Mouse (Mus musculus) lung, postnatal 0 days (tissue): Measurements from ENCODE around the gene Pstpip1.

Experiments used
- CTCF ChIP-seq: IDR thresholded peaks from 2 replicates; pipeline ENCODE4 v1.5.1; 2016; ENCODE audit warnings: antibody characterized with exemption, mild to moderate bottlenecking
- EP300 ChIP-seq: IDR thresholded peaks from 2 replicates; pipeline ENCODE4 v1.6.1; 2016; ENCODE audit warnings: antibody characterized with exemption, mild to moderate bottlenecking, control low read depth

DNA sequence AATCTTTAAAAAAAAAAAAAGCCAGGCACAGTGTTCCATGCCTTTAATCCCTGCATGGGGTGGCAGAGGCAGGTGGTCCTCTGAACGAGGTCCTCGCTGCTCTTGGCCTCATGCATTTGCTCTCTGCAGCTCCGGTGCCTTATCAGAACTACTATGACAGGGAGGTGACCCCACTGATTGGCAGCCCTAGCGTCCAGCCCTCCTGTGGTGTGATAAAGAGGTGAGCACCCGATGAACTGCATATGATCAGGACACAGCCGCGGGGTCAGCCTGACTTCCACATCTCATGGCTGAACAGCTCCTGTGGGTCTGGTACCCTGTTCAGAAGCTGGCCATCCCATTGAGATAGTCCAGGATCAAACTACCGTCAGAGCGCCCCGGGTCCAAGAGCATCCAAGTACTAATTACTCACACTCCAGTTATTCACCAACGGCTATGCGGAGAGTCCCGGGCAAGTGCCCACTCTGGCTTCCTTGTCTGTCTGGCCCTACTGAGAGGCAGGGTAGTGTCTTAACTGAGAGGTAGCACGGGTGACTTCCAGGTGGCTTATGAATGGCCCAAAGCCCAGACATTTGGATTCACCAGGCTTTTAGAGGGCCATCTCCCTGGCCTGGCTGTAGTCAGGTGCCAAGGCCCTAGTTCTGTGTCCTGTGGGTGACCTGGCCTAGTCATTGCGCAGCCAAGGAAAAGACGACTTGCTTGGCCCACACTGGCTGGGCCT is 36.9 kb downstream of the Pstpip1 start:
- TF ChIP-seq CTCF, result no peak
- TF ChIP-seq EP300, result no peak
